Mouse (Mus musculus): ENCODE measurements around the gene Aldh2.

DNA sequence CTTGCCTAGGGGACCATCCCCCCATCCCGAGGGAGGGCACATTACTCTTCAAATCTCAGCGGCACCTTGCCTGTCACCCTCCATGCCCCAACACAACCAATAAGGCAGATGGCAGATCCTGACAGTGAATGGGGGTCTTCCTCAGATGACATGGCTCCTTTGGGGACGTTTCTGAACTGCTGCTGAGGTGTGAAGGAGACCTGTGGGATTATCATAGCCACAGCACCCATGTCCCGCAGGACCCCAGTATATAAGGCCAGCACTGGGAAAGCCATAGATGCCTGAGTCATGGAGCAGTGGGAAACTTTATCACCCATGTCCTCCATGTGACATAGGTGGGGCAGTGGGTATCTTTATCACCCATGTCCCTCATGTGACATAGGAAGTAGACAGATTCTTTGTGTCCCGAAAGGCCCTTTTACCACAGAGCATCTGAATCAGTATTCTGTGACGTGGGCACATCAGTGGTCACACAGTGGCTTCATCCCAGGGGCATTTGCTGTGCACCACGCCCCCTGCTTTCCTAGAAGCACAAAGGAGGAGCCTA is 4.4 kb upstream of the Aldh2 start:
- TF ChIP-seq CTCF (IDR thresholded peaks at IDR 0.05; ENCODE audit: low read depth) (no peak), EP300 (IDR thresholded peaks at IDR 0.05; ENCODE audit: low read depth) (no peak)

Data from liver, postnatal 0 days (tissue).